Mouse (Mus musculus): Measurements from ENCODE around the gene Nrbp1.
A peak's percentile ranks its signal among the peaks of the same experiment; 100 is the strongest.

Nrbp1 gene

GRCm38 (mm10) chr5:31240637-31241521 is at the start of gene Nrbp1, which contains the start of gene Gm9970:
TSS of gene Nrbp1 (plus strand) at chr5:31240864.
TSS of gene Gm9970 (minus strand) at chr5:31241232.
- DNase-seq (ENCODE audit: low spot score): peak; percentile 98

- no peak for DNase-seq (ENCODE audit: low spot score)
Measured at GRCm38 (mm10) chr5:31192045-31192938, 48.4 kb upstream of the Nrbp1 start.

GRCm38 (mm10) chr5:31192939-31193630 is 47.6 kb upstream of the Nrbp1 start, which contains the start of the genes Snx17 and Eif2b4:
TSS of gene Snx17 (plus strand) at chr5:31193227.
TSS of gene Eif2b4 (minus strand) at chr5:31193430.
- peak; percentile 99 for DNase-seq (ENCODE audit: low spot score)

- DNase-seq (ENCODE audit: low spot score): peak; percentile 15
Measured at GRCm38 (mm10) chr5:31193631-31194281, 46.9 kb upstream of the Nrbp1 start.

GRCm38 (mm10) chr5:31194486-31195485 is 45.9 kb upstream of the Nrbp1 start:
- no peak for DNase-seq (ENCODE audit: low spot score)

- DNase-seq (ENCODE audit: low spot score): no peak
Measured at GRCm38 (mm10) chr5:31195671-31196070, 45.0 kb upstream of the Nrbp1 start.

GRCm38 (mm10) chr5:31196207-31196606 is 44.5 kb upstream of the Nrbp1 start:
- no peak for DNase-seq (ENCODE audit: low spot score)

- DNase-seq (ENCODE audit: low spot score): no peak
Measured at GRCm38 (mm10) chr5:31197072-31197471, 43.6 kb upstream of the Nrbp1 start.

GRCm38 (mm10) chr5:31198170-31198569 is 42.5 kb upstream of the Nrbp1 start:
- DNase-seq (ENCODE audit: low spot score): no peak

GRCm38 (mm10) chr5:31198616-31199320 is 41.9 kb upstream of the Nrbp1 start:
- no peak for DNase-seq (ENCODE audit: low spot score)

GRCm38 (mm10) chr5:31199321-31199892 is 41.3 kb upstream of the Nrbp1 start:
- DNase-seq (ENCODE audit: low spot score): no peak

GRCm38 (mm10) chr5:31199893-31200292 is 40.8 kb upstream of the Nrbp1 start:
- peak; percentile 16 for DNase-seq (ENCODE audit: low spot score)

- DNase-seq (ENCODE audit: low spot score): no peak
Measured at GRCm38 (mm10) chr5:31200327-31200768, 40.3 kb upstream of the Nrbp1 start.

GRCm38 (mm10) chr5:31201042-31201741 is 39.5 kb upstream of the Nrbp1 start:
- no peak for DNase-seq (ENCODE audit: low spot score)

- peak; percentile 99 for DNase-seq (ENCODE audit: low spot score)
Measured at GRCm38 (mm10) chr5:31201742-31202590, 38.7 kb upstream of the Nrbp1 start, which contains the start of gene Zfp513. TSS of gene Zfp513 (minus strand) at chr5:31202303.

GRCm38 (mm10) chr5:31202933-31203332 is 37.7 kb upstream of the Nrbp1 start:
- DNase-seq (ENCODE audit: low spot score): no peak

GRCm38 (mm10) chr5:31203866-31204265 is 36.8 kb upstream of the Nrbp1 start:
- DNase-seq (ENCODE audit: low spot score): no peak
